Mouse (Mus musculus): Measurements from ENCODE around the gene Ppil4. TPM values are rescaled to one million over a fixed set of nuclear protein-coding genes. Genes with fewer than 3 reads are reported as not detected.
A peak's percentile ranks its signal among the peaks of the same experiment; 100 is the strongest.

Ppil4 gene
- total and polyA plus RNA-seq, 3 experiments: 30.5 to 86.3 (median 34.7) TPM

DNA sequence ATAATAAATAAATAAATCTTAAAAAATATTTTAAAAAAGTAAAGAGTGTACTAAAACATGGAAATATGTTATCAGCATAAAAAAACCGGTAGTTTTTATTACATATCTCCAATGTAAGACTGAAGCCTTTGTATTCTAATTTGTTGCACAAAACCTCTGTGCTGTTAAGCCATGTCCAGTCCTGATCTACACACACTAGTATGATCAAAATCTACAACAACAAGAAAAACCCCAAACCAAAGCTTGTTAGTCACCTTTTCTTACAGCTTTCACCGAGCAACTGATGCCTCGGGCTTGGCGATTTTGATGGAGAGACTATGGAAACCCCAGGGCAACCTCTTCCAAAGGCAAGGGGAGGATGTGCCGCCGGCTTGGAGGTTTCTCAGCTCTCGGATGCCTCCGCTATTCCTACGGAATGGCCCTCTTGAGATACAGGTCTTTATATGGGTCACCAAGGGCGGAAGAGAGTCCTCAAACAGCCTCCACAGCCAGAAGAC is 389 bp upstream of the Ppil4 start:
- peak overlapping the region; percentile 51 for H3K27ac ChIP-seq (ENCODE audit: control insufficient read depth, low read depth, low read length)

DNA sequence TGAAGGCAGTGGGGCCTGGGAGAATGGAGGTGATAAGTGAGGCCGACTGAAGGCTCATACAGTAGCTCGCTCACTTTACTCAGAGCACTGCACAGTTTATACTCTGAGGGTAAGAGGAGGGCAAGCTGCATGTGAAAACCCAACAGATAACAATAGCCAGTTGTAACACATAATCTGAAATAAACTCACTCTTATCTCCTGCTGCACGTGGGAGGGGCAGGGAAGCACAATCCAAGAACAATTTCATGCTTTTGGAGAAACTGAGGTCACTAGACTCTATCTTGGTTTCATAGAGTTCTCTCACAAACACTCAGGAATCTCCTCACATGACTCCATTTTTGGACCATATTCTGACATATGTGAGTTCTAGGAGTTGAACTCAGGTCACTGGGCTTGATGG is 8.6 kb downstream of the Ppil4 start:
- Histone ChIP-seq H3K9me3 (replicated peaks; ENCODE audit: insufficient read depth, low read length) (no peaks in the 10 kb centered on the region), H3K9ac (ENCODE audit: control insufficient read depth, low read depth, low read length, poor library complexity, severe bottlenecking) (no peak overlapping the region), H3K4me3 (ENCODE audit: control insufficient read depth in 1 of 2, insufficient read depth in 1 of 2, low read depth in 2 of 2, low read length in 2 of 2) (no peak overlapping the region), H3K4me1 (ENCODE audit: control insufficient read depth in 1 of 2, insufficient read depth in 2 of 2, low read length in 2 of 2) (peaks cover 0 to 8% of the 10 kb centered on the region in 2 experiments; a peak in 2 of 4 replicates), H3K27ac (ENCODE audit: control insufficient read depth, low read depth, low read length) (no peak overlapping the region), H3K36me3 (ENCODE audit: control insufficient read depth in 1 of 2, insufficient read depth in 2 of 2, low read length in 2 of 2) (peaks cover 6 to 49% of the 10 kb centered on the region in 2 experiments), H3K79me2 (ENCODE audit: control insufficient read depth, insufficient read depth, low read length, poor library complexity) (no peaks in the 10 kb centered on the region), H3K27me3 (ENCODE audit: control insufficient read depth in 1 of 2, insufficient read depth in 2 of 2, low read length in 2 of 2) (no peaks in the 10 kb centered on the region)
- peak; percentile 16 for DNase-seq (ENCODE audit: low read depth, low spot score)
- TF ChIP-seq GABPA (IDR thresholded peaks at IDR 0.05; ENCODE audit: low read depth, low read length) (no peak), GATA1 (IDR thresholded peaks at IDR 0.05; ENCODE audit: low read depth, low read length) (peak; percentile 53; the same call in 1 of the 2 replicates), HCFC1 (IDR thresholded peaks at IDR 0.05; ENCODE audit: low read depth, low read length) (no peak), ETS1 (IDR thresholded peaks at IDR 0.05; ENCODE audit: low read depth, low read length) (peak; percentile 34; the same call in 1 of the 2 replicates), USF2 (IDR thresholded peaks at IDR 0.05; ENCODE audit: borderline replicate concordance in 1 of 2, insufficient read depth in 1 of 2, low read depth in 1 of 2, low read length in 2 of 2) (no peak), BHLHE40 (IDR thresholded peaks at IDR 0.05; ENCODE audit: borderline replicate concordance, low read depth, low read length) (peak; percentile 56), USF1 (IDR thresholded peaks at IDR 0.05; ENCODE audit: low read depth, low read length) (peak; percentile 34; the same call in 1 of the 2 replicates), MXI1 (IDR thresholded peaks at IDR 0.05; ENCODE audit: low read depth, low read length) (peak; percentile 42; the same call in 1 of the 2 replicates), MAFK (IDR thresholded peaks at IDR 0.05; ENCODE audit: borderline replicate concordance, low read depth, low read length) (no peak), NRF1 (IDR thresholded peaks at IDR 0.05; ENCODE audit: insufficient read depth, low read depth, low read length, poor library complexity, severe bottlenecking) (no peak), TCF12 (IDR thresholded peaks at IDR 0.05; ENCODE audit: low read depth, low read length) (0 out of 2 replicates have a peak, but pooled peaks have one; percentile 12), RAD21 (IDR thresholded peaks at IDR 0.05; ENCODE audit: low read depth, low read length) (no peak), POLR2A (IDR thresholded peaks at IDR 0.05; ENCODE audit: control insufficient read depth in 1 of 2, insufficient read depth in 1 of 2, low read depth in 1 of 2, low read length in 2 of 2, poor library complexity in 1 of 2) (no peak)

More for the DNA sequence above, 389 bp upstream of the Ppil4 start:
- no peak for TF ChIP-seq MEF2A (IDR thresholded peaks at IDR 0.05; ENCODE audit: extremely low read depth, insufficient replicate concordance, low read depth, low read length, poor library complexity, severe bottlenecking)
- peak in 1 of 2 experiments; percentile 91; a peak in 2 of 4 replicates for TF ChIP-seq POLR2A (IDR thresholded peaks at IDR 0.05; ENCODE audit: control insufficient read depth in 1 of 2, insufficient read depth in 1 of 2, low read depth in 1 of 2, low read length in 2 of 2, poor library complexity in 1 of 2)
- no peak for TF ChIP-seq CHD2 (IDR thresholded peaks at IDR 0.05; ENCODE audit: low read length)
- TF ChIP-seq GATA1 (IDR thresholded peaks at IDR 0.05; ENCODE audit: low read depth, low read length): no peak
- no peak for DNase-seq (ENCODE audit: low read depth, low spot score)
- H3K79me2 ChIP-seq (ENCODE audit: control insufficient read depth, insufficient read depth, low read length, poor library complexity): peaks cover 30% of the 10 kb centered on the region
- no peaks in the 10 kb centered on the region for H3K27me3 ChIP-seq (ENCODE audit: control insufficient read depth in 1 of 2, insufficient read depth in 2 of 2, low read length in 2 of 2)
- H3K36me3 ChIP-seq (ENCODE audit: control insufficient read depth in 1 of 2, insufficient read depth in 2 of 2, low read length in 2 of 2): peaks cover 4 to 13% of the 10 kb centered on the region in 2 experiments
- no peaks in the 10 kb centered on the region for H3K9me3 ChIP-seq (replicated peaks; ENCODE audit: insufficient read depth, low read length)
- H3K4me1 ChIP-seq (ENCODE audit: control insufficient read depth in 1 of 2, insufficient read depth in 2 of 2, low read length in 2 of 2): peaks cover 0 to 8% of the 10 kb centered on the region in 2 experiments; a peak in 3 of 4 replicates
- peak overlapping the region; percentile 98 for H3K9ac ChIP-seq (ENCODE audit: control insufficient read depth, low read depth, low read length, poor library complexity, severe bottlenecking)
- H3K4me3 ChIP-seq (ENCODE audit: control insufficient read depth in 1 of 2, insufficient read depth in 1 of 2, low read depth in 2 of 2, low read length in 2 of 2): peak overlapping the region; percentile 93 to 98
